Mouse (Mus musculus): ENCODE measurements around the gene Snap25.

DNA sequence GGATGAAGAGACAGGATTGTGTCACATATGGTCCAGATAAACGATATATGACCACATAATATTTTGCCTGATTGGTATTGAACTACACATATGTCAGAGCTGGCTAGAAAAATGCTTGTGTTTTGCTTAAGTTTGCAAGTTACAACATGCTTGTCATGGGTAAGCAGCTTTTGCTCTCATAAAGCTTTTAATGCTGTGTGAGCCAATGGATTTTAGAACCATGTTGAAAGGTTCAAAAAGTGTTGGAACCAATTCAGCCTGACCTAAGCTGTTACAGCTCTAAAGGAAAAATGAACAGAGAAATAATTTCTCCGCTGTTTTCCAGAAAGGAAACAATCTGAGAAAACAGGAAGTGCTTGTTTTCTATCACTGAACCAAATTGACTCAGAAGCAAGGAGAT, 64.9 kb downstream of the Snap25 start:
- TF ChIP-seq POLR2A (IDR thresholded peaks at IDR 0.05; ENCODE audit: extremely low read depth, insufficient read depth, low read length), result no peak
- TF ChIP-seq CTCF (IDR thresholded peaks at IDR 0.05; ENCODE audit: low read depth, low read length), result no peak
